Mouse (Mus musculus): ENCODE measurements around the gene S1pr4.

GRCm38 (mm10) chr10:81517227-81517626 lies 17.3 kb upstream of the S1pr4 start:
- TF ChIP-seq POLR2A (IDR thresholded peaks at IDR 0.05; ENCODE audit: insufficient read depth, low read depth, low read length) (no peak), CTCF (IDR thresholded peaks at IDR 0.05; ENCODE audit: insufficient read depth, low read depth, low read length) (no peak)
